Mouse (Mus musculus) adrenal gland, adult 18-20 months (tissue): ENCODE measurements around the gene Ermard. TPM values are rescaled to one million over a fixed set of nuclear protein-coding genes. Genes with fewer than 3 reads are reported as not detected.
A peak's percentile ranks its signal among the peaks of the same experiment; 100 is the strongest.

Source experiments
- DNase-seq, 2 experiments: peaks; one replicate each; pipeline ENCODE4 v3.0.0; 2021 to 2022; ENCODE audit warnings: low spot score in 2 of 2
- total RNA-seq, 2 experiments: library from RNA; stranded (reverse); gene quantifications; 1 replicate in 1 of 2; 2 replicates in 1 of 2; pipeline ENCODE4 v1.2.3; 2021

The Ermard gene
- total RNA-seq, 2 experiments from 2014 or later = 40.0 to 48.1 TPM

DNA sequence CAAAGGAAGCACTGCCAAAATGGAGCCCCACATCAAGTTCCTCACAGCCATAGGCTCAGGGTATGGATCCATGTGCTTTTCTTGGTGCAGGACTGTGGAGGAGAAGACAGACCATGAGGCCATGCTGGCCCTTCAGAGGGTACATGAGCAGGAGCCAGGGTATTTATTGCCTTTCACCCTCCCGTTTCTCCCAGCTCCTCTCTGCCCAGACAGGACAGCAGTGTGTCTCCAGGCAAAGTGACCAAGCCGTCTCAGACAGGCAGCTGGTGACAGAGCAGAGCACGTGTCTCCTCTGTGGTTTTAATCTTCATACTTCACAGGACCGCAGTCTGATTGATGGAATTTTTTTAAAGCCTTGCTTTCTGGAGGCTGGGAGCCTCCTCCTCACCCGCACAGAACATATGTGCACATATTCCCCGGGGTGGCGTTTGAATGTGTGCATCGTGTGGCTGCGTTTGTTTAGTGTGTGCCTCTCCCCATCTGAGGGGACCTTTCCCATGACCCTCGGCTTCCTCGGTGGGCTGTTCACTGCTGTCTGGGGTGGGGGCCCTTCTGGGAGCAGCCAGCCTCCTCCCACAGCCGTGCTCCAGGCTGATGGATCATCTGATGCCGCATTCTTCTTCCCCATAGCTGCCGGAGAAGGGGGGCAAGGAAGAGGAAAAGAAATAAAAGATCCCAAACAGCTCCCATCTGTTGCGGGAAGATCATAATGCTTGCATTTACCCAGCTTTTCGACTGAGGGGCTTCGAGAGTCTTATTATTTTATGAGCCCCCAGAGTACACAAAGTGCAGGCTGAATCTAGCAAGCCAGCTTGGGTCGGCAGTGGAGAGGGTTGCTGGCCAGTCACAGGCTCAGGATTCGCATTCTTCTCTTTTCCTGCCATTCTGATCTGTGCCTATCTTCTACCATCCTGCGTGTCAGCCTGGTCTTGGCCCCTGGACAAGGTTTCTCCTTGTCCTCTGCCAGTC is 67.7 kb downstream of the Ermard start:
- DNase-seq = no peak

DNA sequence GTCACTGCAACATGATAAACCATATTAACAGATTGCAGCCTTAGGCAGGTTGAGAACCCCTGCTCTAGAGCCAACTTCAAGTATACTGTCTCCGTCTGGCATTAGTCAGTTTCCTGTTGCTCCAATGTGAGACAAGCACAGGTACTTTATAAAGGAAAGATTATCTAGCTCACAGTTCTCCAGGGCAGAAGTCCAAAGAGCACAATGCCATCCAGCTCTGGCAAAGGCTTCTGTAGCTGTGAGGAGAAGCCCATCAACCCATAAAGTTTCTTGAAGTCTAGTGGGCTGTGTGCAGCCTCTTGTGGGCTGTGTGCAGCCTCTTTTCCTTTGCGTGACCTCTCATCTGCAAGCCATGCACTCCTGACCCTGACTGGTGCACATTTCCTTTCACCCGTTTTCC is 74.5 kb downstream of the Ermard start:
- no peak for DNase-seq

DNA sequence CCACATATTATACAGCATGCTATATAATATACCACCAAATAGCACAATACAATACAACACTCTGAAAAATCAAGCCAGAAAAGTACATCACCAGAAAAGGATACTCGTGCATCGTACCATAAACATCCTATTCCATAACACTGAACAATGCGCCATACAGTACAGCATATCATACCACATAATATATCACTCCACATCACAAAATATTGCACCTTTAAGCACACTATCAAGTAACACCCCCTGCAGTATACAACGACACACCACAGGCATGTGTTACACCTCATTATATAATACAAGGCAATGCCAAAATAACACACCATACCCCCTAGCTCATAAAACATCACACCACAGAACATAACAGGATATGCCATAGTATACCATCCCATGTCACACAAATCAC is 79.1 kb downstream of the Ermard start:
- DNase-seq = no peak

DNA sequence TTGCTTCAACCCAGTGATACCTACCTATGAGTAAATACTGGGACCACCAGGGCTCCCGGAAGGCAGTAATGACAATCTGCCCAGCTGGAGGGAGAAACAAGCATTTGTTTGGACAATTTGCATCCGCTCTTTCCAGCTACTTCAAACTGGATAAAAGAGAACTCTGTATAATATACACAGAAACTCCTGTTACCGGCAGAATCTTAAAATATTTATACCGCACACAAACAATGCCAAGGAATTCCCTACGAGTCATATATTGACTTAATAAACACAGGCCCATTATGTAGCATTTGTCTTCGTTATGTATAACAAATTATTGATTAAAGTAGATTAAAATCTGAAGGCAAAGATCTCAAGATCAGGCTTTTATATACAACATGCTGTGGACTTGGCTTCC is 79.6 kb downstream of the Ermard start:
- DNase-seq = no peak

DNA sequence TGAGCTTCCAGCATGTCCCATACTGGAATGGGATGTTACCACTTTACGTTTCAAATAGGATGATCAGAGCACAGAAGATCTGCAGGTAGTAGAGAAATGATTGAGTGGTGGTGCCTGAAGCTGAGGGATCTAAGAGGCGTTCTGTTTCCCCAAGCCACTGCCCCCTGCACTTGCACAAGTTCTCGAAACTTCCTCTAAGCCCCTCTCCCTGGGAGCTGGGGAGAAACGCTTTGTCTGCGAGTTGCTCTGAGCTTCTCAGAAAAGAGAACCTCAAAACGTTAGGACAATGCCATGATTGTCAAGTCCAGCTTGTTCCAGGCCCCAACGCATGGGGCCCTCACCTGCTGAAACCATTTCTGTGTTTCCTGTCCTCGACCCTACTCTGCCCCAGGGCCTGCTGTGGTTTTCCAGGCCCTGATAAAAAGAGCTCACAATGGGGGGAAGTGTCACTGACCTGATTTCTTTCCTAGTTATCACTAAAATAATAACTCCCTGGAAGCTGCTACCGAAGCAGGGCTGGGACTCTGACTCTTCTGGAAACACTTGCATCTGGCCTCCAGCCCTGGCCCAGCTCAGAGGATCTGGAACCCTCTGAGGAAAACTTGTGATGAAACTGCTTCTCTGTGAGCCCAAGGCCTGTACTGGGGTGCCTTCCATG is 88.8 kb downstream of the Ermard start:
- no peak for DNase-seq

DNA sequence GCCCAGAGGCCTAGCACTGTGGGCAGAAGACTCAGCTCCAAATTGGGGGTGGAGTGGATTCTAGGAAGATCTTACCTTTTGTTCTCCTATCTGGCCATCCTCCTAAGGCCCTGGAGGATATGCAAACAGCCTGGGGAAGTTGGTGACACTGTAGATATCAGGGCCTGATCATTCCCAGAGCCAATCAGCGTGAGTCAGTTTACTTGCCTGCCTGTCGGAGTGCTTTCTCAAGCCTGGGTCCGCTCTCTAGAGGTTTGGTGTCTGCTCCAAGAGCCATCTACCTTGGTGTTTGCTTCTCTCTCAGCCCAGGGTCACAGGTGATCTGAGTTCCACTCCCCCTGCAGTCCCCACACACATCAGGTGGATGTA is 89.3 kb downstream of the Ermard start:
- no peak for DNase-seq

DNA sequence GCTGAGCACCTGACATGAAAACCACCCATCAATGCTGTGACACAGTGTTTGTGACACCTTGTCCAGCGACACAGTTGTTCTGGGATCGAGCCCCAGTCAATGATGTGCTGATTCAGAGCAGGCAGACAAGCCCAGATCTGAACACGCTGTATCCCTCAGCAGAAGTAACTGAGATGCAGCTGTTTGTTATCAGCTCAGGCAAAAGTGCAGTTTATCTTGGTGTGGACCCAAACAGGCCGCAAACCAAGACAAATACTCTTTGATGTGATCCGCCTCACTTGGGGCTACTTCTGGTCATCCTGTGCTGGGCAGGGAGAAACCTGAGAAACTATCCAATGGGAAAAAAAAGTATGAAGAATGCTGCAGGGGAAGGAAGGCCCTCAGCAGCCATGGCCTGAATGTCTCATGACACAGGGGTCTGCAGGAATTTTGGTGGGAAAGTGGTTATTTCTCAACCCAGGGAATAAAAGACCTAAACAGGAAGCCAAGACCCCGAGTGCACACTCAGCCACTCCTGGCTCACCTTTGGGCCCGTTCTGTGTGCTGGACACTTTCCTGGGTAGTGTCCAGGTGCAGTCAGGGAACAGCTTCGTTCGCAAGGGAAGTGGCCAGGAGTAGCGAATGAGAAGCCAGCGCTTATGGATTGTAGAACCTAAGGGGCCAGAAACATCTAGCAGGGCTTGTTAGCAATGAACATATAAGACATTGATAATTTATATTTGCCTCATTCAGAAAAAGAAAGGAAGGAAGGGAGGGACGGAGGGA is 94.1 kb downstream of the Ermard start:
- no peak for DNase-seq

DNA sequence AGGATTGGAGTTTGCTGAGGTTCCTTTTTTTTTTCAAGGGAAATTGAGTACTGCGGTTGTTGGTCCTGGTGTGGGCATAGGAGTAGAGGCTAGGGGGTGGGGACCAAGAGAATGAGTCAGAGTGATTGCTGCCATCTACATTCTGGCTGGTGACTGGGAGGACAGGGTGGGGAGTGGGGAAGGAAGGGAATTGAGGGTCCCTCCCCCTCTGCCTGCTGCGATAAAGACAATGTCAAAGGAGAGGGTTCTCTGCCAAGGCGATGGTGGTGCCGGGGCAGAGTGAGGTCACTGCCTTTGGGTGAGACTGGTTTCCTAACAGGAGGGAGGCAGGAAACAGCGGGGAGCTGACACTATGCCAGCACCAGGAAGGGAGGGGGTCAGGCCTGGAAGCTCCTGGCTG is 96.4 kb downstream of the Ermard start:
- peak; percentile 13 to 28 for DNase-seq

Other genes with a start within 250 kb of the Ermard start
- 1 to 10 TPM; 1.9 to 3.5 TPM for gene Wdr27, start 98.0 kb upstream of the Ermard start, total RNA-seq
- 10 to 100 TPM; 23.8 to 34.6 TPM for gene 1600012H06Rik, start 98.0 kb upstream of the Ermard start, total RNA-seq
- gene Phf10, start 79.9 kb upstream of the Ermard start, total RNA-seq = 10 to 100 TPM; 39.0 to 57.3 TPM
- 1 to 10 TPM; 5.0 to 5.4 TPM for gene 9030025P20Rik, start 62.7 kb upstream of the Ermard start, total RNA-seq
- gene Gm3417, start 62.4 kb upstream of the Ermard start, total RNA-seq = not detected
- 1 to 10 TPM; 2.6 to 5.0 TPM for gene Gm3435, start 31.0 kb upstream of the Ermard start, total RNA-seq
- 1 to 10 TPM in 1 of 2 experiments, under 1 TPM in 1; 0.99 to 2.6 TPM for gene Tcte3, start 280 bp downstream of the Ermard start, total RNA-seq
- 1 to 10 TPM; 5.4 to 5.6 TPM for gene Gm3448, start 329 bp downstream of the Ermard start, total RNA-seq